Mouse (Mus musculus) neural tube, postnatal 0 days (tissue): ENCODE measurements around the gene BC017158. TPM values are rescaled to one million over a fixed set of nuclear protein-coding genes. Genes with fewer than 3 reads are reported as not detected.

Experiments used
- microRNA-seq: library from miRNA; unstranded; fragments of <30 nt; microRNA quantifications from one replicate; pipeline ENCODE4, GENCODE M21; 2016
- polyA plus RNA-seq: library from polyadenylated mRNA; unstranded; fragments of >200 nt; fragmentation: Nextera tagmentation; extraction: Ambion mirVana; gene quantifications from 2 replicates; pipeline ENCODE4 v1.2.1, GENCODE M21; 2015

Gene BC017158
- polyA plus RNA-seq, result 18.3 and 18.9 TPM in 2 replicates

GRCm38 (mm10) chr7:128297617-128298480 is at the start of gene BC017158:
BC017158 (minus strand) TSS chr7:128298170.

DNA sequence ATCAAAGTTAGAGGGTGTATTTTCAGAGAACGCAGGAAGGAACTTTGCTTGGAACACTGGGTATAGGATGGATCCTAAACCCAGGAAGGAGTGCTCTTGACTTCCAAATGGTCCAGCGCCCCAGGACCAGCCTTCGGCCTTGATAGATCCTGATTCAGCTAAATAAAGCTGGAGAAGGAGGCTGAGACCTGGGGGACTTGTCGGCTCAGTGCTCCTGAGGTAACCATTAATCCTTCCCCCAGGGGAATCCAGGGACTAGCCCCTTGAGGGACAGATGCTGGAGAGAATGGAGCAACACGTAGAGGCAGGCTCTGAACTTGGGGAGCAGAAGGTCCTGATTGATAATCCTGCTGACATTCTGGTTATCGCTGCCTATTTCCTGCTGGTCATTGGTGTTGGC is 32.6 kb downstream of the BC017158 start, which contains the start of gene Slc5a2:
Gene Slc5a2 (plus strand): TSS at position 247 of the 400 bp plus-strand sequence.

GRCm38 (mm10) chr7:128246496-128247391 is 51.2 kb downstream of the BC017158 start, which contains the start of gene Tgfb1i1:
Tgfb1i1 (plus strand) TSS chr7:128246812.

GRCm38 (mm10) chr7:128237927-128238778 is 59.8 kb downstream of the BC017158 start, which contains the start of gene 9130023H24Rik:
9130023H24Rik (minus strand) TSS chr7:128238031.

GRCm38 (mm10) chr7:128236856-128237592 is 60.9 kb downstream of the BC017158 start, which contains the start of gene Armc5:
Armc5 (plus strand) TSS chr7:128237342.

Small RNAs within 50 kb of the gene (microRNA-seq; reads per million reads assigned to microRNA genes)
- not detected for gene Mir3103

Other genes starting within 250 kb of the BC017158 start
- gene Itgam, start 235.5 kb downstream of the BC017158 start, polyA plus RNA-seq, result 1.4 and 1.5 TPM in 2 replicates
- gene Gm49368, start 235.5 kb downstream of the BC017158 start, polyA plus RNA-seq, result not detected in 2 replicates
- 0.08 TPM in 1 of 2 replicates, not detected in the other for gene Itgax, start 168.6 kb downstream of the BC017158 start, polyA plus RNA-seq
- 0.32 TPM in 1 of 2 replicates, not detected in the other for gene Itgad, start 143.8 kb downstream of the BC017158 start, polyA plus RNA-seq
- 1.2 and 1.6 TPM in 2 replicates for gene Cox6a2, start 91.8 kb downstream of the BC017158 start, polyA plus RNA-seq
- gene Armc5, start 60.8 kb downstream of the BC017158 start, polyA plus RNA-seq, result 12.5 and 14.3 TPM in 2 replicates
- 4.3 TPM in 2 replicates for gene 9130023H24Rik, start 60.1 kb downstream of the BC017158 start, polyA plus RNA-seq
- 26.8 and 30.1 TPM in 2 replicates for gene Tgfb1i1, start 51.4 kb downstream of the BC017158 start, polyA plus RNA-seq
- gene Slc5a2, start 32.5 kb downstream of the BC017158 start, polyA plus RNA-seq, result not detected in 2 replicates
- gene Rgs10, start 120.6 kb upstream of the BC017158 start, polyA plus RNA-seq, result 97.7 and 106 TPM in 2 replicates
- gene Tial1, start 163.5 kb upstream of the BC017158 start, polyA plus RNA-seq, result 23.0 and 24.7 TPM in 2 replicates
- 5.3 and 5.5 TPM in 2 replicates for gene Bag3, start 225.4 kb upstream of the BC017158 start, polyA plus RNA-seq